Mouse (Mus musculus) ovary, postnatal 14 days (tissue): ENCODE data around the gene Rmnd5a.

ENCODE experiments used
- DNase-seq: peaks from one replicate; pipeline ENCODE4 v3.0.0; 2022; ENCODE audit warnings: low spot score

Rmnd5a gene

DNA sequence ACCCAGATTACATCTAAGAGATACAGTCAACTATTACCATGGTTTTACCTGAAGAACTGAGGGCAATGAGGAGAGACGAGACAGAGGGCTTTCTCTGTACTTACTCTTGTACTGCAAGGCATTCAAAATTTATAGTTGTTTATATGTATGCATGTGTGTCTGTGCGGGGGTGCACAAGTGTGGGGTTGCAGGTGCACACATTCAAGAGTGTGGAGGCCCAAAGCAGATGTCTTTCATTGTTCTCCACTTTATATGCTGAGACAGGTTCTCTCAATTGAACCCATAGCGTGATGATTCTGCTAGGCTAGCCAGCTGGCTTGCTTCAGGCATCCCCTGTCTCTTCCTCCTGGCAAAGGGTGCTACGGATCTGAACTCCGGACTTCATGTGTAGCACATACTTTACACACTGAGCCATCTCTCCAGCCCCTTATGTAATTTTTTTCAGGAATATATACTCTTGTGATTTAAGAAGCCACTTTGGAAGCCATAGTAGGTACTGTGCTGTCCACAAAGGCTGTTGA lies 69.3 kb downstream of the Rmnd5a start:
- DNase-seq: no peak

DNA sequence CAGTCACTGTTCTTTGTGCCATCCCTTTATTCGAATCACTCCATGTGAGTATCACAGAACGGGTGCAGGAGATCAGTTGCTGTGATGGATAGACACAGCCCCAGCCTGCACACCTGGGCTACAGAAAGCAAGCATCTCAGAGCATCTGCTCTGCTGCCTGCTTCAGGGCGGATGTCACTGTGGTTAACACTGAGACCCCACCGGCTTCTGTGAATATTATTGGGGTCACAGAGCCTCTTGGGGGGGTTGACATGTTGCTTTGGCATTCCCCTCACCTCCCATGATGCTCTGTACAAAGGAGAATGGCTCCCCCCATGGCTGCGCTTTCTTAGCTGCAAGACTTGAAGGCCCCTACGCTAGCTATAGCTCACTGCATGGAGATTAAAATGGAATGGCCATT lies 71.0 kb downstream of the Rmnd5a start:
- DNase-seq: no peak

DNA sequence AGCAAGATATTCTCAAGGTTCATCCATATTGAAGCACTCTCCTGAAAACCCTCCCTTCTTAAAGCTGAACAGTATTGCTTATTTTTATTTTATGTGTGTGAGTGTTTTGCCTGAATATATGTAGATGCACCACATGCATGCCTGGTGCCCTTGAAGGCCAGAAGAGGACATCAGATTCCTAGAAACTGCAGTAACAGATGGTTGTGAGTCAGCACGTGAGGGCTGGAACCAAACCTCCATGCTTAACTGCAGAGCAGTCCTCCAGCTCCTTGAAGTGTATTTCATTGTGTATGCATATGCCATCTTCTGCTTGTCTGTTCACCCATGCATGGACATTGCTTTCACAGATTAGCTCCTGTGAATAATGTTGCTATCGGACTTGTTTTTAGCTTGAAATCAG lies 76.4 kb downstream of the Rmnd5a start:
- DNase-seq: no peak

DNA sequence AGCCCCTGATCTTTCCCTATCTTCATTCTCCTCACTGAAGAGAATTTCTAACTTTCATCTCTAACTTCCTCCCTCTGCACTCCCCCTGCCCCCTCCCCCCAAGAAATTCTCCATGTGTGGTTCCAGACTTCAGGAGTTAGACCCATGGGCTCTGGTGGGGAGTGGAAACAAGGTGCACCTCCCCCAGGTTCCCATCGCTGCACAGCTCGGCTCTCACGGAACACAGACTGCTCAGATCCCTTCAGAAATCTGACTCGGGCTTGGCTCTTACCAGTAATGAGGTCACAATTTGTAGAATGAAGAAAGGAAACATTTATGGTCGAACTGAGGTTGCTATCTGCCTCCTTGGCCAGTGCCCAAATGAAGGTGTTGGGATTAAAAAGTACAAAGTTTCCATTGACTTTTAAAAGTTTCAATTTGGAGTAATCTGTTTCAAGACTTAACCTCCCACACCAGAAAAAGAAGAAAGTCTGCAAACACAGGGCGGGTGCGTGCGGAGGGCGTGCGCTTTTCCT lies 79.2 kb downstream of the Rmnd5a start:
- peak; percentile 2 for DNase-seq

DNA sequence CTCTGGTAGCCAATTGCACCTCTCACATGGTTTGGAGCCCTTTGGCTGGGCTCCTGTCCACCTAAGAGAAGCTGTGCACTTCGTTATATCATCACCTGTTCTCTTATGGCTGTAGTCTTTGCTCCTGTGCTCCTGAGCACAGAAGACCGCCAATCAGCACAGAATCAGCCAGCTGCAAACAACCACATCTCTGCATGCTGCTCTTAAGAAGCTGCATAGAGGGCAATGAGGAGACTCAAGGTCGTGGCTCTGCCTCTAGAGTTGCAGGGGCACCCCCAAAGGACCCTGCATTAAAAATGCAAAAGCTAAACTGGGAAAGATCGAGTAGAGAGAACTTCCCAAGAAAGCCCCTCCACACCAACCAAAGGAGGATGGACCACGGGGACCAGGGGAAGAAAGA lies 79.7 kb downstream of the Rmnd5a start:
- DNase-seq: no peak

DNA sequence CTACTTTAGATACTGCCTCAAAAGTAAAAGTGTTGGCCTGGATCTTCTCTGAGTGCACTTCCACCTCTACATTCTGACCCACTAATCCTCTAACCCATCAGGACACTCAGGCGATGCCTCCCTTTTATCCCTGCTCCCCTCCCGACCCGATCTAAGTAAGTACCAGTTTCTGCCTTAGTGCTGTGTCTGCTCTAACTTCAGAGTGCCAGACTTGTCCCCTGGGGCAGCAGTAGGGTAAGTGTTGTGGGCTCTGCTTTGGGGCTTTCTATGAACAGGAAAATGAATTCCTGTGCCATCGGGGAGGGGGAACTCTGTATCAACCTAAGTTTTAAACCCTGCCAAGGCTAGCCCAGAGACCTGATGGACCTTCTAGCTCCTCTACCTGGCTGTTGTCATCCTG lies 80.2 kb downstream of the Rmnd5a start:
- DNase-seq: no peak

DNA sequence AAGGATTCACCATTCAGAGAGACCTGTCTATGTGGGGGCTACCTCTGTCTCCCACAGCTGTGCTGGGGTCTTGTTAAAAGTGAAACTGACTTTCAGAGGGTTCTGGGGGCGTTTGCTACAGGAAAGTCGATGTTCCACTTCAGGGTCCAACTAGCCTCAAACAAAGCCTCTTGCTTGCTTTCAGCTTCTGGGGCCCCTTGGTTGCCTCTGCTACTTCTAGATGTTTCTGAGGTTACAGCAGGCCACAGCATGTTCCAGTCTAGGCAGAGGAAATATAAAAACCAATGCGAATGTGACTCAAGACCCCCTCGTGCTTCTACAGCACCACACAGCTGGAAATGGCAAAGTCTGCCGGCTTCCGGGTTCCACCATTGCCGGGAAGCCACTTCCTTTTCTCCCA lies 82.9 kb downstream of the Rmnd5a start:
- DNase-seq: no peak

DNA sequence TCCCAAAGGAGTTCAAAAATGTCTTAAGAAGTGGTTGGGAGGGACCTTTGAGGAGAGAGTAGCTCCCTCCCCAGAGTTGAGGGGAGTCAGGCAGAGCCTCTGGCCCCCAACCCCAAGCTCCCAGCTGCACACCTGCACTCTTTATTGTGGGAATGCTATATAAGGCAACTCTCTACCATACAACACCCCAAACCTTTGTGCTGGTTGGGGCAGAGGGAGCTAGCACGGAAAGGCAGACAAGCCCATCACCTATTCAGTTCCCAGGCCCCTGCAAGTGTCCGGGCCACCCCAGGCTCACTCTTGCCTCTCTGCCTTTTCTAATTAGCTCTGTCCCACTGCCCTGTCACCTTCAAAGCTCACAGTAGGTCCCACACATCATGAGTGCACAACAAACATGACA lies 86.7 kb downstream of the Rmnd5a start:
- DNase-seq: no peak

DNA sequence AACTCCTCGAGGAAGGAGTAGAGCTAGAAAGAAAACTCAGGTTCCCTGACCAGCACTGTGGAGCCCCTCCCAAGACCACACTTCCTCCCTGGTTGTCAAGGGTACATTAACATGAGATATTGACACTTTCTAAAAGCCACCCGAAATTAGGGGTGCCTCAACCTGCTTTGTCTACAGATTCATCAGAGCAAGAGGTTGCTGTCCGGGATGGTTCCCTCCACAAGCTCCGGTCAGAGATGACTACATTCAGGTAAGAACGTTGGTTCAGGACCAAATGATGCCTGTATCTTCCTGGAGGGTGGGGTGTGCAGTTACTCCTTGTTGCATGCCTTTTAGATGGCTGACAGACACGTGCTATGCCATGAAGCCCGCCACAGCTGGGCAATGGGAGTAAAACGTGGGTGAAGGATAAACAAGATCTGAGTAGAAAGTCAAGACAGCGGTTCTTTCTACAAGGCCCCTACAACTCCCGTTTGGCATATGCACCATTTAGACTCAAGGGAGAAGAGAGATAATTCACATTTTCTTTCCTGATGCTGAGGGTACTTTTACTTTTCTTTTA lies 87.5 kb downstream of the Rmnd5a start:
- no peak for DNase-seq

DNA sequence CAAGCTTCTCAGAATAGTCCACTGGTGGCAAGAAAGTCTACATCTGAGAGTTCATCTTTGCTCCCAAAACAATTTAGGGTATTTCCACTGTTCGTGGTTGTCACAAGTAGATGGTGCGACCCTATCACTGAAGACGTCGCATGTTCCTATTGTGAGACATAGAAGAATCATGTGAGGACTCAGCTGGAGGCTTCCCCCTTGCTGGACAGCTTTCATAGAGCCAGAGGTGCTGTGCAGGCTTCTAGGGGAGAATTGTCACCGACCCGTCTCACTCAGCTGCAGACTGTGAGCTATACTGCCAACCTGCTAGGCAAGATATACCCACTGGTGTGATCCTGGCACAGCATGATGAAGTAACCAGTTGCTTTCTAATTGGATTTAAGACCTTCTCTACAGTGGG lies 88.2 kb downstream of the Rmnd5a start:
- no peak for DNase-seq

DNA sequence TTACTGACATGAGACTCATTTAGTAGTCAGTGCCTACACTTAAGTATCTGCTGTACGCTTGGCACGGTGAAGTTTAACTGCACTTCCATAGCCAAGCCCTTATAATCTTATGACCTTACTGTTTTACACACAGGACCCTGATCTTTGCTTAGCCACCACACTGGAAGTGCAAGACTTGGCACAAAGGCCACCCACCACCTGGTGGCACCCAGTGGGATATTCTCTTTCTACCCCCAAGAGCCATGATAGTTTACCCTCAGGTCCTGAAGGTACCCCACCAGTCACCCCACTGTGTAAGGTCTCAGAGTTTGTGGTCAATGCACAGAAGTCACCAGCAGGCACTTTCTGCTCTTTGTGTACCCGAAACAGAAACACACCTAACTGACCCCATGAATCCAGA lies 89.2 kb downstream of the Rmnd5a start:
- DNase-seq: no peak

DNA sequence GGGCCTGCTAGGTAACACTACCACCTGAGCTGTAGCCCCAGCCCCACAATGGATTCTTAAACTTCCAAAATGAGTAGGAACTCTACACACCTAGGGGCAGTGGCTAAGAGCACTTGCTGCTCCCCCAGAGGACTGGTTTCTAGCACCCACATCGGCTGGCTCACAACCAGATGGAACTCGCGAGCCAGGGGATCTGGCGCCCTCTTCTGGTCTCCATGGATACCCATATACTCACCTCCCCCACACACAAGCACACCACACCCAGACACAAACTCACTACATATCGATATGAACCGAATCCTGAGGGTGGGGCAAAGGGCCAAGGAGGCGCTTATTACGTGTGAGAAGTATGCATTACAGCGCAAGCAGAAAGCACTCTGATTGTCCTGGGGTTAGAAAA lies 92.4 kb downstream of the Rmnd5a start:
- DNase-seq: no peak

DNA sequence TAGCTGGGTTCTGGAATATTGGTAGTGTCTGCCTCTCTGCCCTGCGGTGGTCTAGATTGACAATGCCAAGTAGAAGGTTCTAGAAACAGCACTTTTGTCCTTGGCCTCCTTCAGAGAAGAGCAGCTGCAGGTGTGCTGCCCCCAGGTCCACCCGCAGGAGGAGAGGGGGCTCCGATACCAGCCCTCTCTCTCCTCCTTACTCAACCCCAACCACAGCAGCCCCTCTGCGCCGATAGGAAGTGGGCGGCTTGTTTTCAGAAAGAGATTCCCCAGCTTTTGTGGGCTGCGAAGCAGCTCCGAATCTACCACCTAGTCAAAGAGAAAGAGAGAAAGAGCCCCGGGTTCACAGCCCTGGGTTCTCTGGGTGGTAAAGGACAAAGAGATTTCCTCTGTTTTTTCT lies 99.3 kb downstream of the Rmnd5a start:
- DNase-seq: no peak

DNA sequence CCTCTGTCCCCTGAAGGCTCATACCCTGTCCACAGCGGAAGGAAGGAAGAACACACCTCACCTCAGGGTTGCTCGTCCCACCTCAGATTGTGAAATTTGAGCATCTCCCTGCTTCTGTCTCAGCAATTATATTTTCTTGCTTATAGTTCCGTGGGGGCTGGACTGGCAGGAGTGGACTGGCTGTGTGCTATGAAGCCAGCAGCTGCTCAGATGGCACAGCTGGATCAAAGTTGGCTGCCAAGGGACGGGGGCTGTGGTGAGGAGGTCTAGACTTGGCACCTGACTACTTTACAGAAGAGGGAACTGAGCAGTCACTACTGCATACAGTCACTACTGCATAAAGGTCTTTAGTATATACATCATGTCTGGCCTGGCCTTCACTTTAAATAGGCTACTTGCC lies 101.1 kb downstream of the Rmnd5a start:
- DNase-seq: no peak

DNA sequence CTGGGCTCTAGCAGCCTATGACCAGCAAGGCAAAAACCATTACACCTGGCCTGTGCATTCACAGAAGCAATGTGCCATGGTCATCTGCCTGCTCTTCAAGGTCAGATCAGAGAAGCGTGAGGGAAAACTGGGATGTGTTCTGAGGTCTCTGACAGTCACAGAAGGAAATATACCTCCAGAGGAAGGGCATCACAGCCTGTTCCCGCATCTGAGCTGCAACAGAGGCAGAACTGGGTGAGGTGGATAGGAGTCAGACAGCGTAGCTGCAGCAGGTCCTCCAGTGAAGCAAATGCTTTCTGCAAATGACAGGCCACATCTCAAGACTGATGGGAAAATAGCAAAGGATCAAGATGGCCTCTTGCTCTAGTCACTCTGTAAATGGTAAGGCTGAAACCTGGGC lies 101.5 kb downstream of the Rmnd5a start:
- DNase-seq: no peak
